Mouse (Mus musculus) left cerebral cortex, postnatal 4 days (tissue): ENCODE measurements around the gene Trim14. TPM values are rescaled to one million over a fixed set of nuclear protein-coding genes. Genes with fewer than 3 reads are reported as not detected.

Source experiments
- DNase-seq: peaks from one replicate; pipeline ENCODE4 v3.0.0-alpha.2; 2022
- intact Hi-C: fragments of 180-260 bp; cut with DNase I; formaldehyde crosslinking; loops from one replicate; pipeline ENCODE4 v1.15.1; 2025
- total RNA-seq, 2 experiments: library from RNA; stranded (reverse); gene quantifications; 2 replicates each; pipeline ENCODE4 v1.2.3; 2021

Gene Trim14
- total RNA-seq, 2 experiments from 2014 or later: 0.48 to 0.88 TPM

DNA sequence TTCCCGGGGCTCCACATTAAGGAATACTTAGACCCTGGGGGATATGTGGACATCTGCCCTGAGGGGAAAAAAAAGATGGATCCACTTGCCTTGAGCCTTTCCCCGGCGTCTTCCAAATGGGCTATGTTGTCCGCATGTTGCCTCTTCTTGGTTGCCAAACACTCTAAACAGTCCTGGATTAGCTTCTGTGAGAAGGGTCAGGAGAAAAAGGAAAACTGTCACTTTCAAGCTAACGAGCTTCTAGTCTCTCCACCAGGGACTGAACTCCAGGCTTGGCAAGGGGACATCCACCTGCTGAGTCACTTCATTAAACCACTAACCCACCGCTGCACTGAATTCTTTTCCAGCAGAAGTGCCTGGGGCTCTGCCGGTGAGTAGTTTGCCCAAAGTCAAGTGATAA, 3.0 kb downstream of the Trim14 start:
- no peak for DNase-seq
- intact Hi-C loops: no loop called here

DNA sequence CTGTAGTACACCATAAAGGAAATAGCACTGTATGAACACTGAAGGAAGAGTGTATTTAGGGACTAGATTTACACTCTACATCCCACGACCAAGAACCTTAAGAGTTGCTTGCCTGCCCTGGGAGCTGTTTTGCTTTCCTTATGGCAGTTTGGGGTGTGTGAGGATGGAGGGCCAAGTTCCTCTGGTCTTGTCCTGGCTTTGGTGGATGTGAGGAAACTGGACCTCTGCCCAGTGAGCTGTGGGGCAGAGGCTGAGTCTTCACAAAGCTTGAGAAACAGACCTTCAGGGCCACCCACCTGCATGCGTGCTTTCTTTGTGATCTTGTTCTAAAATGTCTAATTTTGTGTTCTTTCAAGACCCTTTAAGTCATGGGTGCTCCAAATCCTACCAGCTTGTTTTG, 3.4 kb downstream of the Trim14 start:
- no peak for DNase-seq
- intact Hi-C loops: no loop called here

DNA sequence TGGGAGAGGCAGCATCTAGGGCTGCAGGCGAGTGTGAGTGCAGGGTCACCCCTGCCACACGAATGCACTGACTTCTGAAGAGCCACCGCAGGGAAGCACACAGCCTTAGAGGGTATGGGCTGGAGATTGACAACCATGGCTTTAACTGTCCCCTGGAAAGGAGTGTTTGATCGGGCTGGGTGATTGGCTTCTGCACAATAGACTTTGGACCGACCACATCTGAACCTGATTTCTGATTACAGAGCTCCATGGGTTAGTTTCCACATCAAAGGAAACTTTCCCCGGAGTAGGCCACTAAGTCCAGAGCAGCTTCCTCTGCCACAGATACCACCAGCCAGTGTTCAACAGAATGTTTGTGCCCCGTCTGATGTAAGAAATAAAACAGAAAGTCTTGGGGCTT, 6.2 kb downstream of the Trim14 start:
- no peak for DNase-seq
- intact Hi-C loops: no loop called here

DNA sequence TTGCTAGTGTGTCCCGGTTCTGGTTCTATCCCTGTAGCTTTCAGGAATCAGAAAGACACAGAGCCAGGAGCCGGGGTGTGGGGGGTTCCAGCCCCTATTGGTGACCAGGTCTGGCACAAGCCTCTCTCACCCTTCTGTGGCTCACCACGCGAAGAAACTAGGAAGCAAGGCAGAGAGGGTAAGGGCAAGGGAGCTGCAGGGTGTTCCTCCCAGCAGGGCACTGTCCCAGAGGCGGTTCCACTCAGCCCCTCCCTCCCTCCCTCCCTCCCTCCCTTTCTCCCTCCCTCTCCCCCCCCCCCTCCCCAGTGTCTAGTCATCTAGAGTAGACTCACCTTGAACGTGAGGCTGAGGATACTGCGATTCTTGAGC, 8.4 kb downstream of the Trim14 start:
- intact Hi-C loops: no loop called here

DNA sequence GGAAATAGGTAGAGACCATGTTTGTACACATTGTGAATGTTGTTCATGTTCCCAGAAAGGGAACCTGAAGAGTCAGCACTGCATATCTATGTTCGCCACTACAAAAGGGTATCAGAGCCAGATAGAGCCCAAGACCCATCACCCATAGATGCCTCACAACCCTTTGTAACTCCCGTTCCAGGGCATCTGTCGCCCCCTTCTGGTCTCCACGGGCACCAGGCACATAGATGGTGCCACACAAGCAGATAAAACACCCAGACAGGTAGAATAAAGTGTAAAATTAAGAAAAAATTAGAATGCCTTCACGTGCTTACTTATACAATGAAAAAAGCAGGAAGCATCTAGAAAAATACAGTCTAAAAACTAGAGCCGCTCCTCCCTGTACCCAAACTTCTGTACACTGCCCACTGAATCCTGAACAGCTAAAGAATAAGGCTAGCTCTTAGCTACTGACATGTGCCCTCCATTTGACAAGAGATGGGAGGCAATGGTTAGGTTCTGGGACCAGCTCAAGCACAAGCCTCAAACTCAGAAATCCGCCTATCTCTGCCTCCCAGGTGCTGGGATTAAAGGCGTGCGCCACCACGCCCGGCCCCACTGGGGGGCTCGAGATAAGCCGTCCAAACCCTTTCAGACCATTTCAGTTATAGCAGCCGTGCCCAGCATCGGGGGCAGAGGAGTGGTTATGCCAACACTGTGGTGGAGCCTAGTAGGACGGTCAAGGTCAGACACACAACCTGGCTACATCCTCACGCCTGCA, 9.0 kb downstream of the Trim14 start:
- no peak for DNase-seq
- intact Hi-C loops: no loop called here

More for the DNA sequence above, 8.4 kb downstream of the Trim14 start:
- DNase-seq: no peak

DNA sequence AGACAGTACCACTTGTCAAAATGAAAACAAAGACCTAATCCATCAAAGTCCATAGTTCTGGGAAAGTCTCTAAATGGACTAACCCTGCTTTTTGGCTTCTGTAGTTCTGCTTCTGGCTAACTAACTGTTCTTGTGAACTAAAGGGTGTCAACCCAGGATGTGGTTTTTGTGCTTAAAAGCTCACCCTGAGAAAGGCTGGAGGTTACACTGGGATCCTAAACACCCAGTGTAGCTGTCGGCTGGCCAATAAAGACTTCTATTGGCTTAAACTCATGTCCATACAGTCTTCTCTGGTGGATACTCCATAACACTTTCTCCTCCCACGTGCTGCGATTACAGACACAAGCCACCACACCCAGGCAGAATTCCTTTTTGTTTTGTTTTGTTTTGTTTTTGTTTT, 9.7 kb downstream of the Trim14 start:
- intact Hi-C loops: no loop called here
- no peak for DNase-seq

DNA sequence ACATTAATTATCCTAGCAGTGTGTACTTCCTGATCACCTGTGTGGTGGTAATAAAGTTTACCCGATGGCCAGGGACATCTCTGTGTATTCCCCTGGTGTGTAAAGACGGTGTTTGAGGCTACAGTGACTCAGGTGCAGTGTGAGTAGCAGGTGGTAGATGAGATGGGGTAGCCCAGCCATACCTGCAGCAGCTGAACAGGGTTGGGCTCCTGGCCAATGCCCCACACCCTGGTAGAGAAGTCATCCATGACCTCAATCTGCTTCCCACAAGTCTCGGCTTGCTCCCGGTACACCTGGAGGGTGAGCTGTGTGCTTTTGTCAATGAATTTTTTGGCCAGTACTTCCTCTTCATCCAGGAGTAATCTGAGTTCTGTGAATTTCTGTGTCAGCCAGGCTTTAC, 12.6 kb downstream of the Trim14 start:
- intact Hi-C loops: no loop called here
- no peak for DNase-seq

DNA sequence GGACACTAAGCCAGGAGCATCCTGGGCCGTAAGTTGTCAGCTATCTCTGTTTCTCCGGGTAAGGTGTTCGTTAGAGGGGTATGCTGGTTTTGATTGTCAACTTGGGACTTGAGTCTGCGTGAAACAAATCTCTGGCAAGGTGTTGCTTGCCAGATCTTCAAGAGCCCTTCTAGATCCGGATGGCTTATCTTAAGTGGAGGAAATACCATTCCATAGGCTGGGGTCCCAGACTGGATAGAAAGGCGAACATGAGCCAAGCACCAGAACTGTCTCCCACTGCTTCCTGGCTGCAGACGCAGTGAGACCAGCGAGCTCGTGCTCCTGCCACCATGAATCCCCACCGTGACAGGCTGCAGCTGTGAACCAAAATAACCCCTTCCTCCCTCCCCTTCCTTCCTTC, 14.5 kb downstream of the Trim14 start:
- intact Hi-C loops: no loop called here
- DNase-seq: no peak

DNA sequence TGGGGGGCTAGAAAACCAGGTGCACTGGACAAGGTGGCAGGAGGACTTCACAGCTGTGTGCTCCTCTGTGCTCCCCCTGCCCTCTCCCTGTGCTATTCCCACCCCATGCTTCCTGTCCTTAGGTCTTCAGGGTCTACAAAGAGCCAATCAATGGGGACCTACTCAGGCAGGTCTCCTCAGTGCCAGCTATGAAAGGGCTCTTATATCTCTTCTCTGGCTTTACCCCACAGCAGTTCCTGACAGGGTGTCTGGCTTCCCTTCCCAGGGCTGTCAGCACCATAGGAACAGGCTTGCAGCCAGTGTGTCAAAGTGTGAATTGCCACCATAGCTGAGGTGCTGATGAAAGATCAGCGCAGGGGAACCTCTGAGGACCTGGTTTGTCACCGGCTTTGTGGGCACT, 15.4 kb downstream of the Trim14 start:
- no peak for DNase-seq
- intact Hi-C loops: no loop called here

DNA sequence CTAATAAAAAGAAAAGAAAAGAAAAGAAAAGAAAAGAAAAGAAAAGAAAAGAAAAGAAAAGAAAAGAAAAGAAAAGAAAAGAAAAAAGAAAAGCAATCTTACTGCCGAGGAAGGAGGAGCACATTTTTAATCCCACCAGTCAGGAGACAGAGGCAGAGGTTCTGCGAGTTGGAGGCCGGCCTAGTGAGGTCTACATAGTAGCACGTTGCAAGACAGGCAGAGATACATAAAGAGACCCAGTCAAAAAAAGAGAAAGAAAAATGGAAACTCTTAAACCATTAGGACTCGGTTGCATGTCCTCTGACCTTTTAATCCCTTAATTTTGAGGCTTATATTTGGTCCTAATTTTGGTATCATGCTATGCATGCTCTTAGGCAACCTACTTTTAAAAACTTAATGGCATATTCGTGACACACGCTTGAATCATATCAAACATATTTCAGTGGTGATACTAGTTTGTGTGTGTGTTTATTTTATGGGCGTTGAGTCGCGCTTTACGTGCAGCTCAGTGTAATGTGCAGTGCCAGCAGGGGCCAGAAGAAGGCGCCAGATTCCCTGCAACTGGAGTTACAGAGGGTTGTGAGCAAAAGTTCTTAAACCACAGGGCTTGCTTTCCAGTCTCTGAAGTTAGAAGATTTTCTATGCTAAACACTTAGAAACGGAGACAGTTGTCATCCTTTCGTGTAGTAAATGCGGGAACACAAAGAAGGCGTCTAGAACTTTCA, 28.0 kb downstream of the Trim14 start:
- peak; percentile 78 for DNase-seq
- intact Hi-C loops: loop anchor here (5.0 kb wide), 1 partner anchor 49 kb away; no protein-coding TSS in a partner anchor

DNA sequence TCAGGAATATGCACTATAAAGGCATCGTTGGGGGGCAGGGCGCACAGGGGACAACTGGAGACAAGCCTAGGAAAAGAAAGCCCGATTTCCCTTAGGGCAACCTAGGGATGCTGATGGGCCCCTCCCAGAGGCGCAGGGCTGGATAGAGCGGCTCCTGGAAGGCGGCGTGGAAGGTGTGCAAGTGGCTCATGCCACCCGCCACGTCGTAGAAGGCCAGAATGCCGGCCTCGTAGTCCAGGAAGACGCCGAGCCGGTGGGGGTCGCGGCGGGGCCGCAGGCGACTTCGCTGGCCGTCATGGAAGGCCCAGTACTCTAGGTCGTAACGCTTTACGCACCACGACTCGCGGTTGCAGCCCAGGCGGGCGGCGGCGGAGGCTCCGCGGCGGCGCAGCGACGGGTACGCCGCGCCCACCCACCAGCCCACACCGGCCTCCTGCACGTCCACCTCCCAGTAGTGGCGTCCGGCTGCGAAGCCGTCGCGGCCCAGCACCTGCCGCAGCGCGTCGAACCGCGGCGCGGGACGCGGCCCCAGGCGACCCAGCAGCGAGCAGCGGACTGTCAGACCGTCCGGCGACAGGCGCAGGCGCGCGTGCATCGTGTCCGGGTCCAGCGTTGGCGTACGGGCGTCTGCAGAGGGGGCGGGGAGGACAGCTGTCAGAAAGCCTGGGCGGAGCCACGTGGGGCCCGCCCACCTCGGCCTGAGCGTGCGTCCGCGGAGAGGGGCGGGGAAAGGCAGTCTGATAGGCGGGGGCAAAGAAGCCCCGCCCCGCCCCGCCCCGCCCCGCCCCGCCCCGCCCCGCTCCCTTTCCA, 28.9 kb downstream of the Trim14 start:
- intact Hi-C loops: loop anchor here (5.0 kb wide), 1 partner anchor 50 kb away; no protein-coding TSS in a partner anchor

DNA sequence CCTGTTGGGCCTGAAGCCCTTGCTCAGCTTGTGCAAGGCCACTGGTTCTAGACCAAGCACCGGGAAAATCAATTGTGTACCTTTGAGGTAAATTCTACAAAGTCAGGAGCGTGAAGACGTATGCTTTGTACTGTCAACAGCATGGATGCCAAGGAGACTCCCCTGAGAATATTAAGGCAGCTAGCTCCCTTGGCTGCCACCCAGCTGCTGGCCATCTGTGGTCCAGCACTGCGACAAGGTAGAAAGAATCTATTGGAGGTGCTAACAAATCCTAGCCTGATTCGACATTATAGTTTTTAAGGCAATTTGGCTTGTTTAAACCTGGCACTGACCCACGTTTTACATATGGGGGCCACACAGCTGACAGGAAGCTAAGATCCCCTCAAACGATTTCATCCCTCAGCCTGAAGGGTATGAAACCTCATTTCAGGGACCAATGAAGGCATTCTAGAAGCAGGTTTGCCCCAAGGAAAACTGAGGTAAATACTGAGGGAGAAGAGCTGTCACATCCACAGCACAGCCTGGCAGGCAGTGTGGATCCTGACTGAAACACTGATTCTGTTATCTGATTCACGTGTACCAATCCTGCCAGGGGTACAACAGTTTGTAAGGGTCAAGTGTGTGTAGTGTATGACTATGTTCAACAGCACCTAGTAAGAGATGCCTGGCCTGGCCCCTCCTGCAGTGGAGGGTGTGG, 30.4 kb downstream of the Trim14 start:
- DNase-seq: peak; percentile 62
- intact Hi-C loops: loop anchor here (5.0 kb wide), 1 partner anchor 52 kb away; no protein-coding TSS in a partner anchor

More for the DNA sequence above, 28.9 kb downstream of the Trim14 start:
- peak; percentile 97 for DNase-seq

DNA sequence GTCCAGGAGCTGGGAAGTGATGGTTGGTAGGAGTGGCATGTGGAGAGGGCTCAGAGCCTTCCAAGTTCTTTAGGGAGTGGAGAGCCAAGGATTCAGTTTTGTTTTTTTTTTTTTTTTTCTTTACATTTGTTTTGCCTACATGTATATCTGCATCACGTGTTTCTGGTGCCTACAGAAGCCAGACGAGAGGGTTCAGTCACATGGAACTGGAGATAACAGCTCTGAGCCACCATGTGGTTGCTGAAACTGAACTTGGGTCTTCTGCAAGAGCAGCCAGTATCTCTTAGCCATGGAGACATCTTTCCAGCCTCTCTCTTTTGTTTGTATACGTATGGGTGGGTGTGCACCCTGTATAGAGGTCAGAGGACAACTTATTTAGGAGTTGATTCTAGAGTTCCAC, 32.1 kb downstream of the Trim14 start:
- no peak for DNase-seq
- intact Hi-C loops: no loop called here

DNA sequence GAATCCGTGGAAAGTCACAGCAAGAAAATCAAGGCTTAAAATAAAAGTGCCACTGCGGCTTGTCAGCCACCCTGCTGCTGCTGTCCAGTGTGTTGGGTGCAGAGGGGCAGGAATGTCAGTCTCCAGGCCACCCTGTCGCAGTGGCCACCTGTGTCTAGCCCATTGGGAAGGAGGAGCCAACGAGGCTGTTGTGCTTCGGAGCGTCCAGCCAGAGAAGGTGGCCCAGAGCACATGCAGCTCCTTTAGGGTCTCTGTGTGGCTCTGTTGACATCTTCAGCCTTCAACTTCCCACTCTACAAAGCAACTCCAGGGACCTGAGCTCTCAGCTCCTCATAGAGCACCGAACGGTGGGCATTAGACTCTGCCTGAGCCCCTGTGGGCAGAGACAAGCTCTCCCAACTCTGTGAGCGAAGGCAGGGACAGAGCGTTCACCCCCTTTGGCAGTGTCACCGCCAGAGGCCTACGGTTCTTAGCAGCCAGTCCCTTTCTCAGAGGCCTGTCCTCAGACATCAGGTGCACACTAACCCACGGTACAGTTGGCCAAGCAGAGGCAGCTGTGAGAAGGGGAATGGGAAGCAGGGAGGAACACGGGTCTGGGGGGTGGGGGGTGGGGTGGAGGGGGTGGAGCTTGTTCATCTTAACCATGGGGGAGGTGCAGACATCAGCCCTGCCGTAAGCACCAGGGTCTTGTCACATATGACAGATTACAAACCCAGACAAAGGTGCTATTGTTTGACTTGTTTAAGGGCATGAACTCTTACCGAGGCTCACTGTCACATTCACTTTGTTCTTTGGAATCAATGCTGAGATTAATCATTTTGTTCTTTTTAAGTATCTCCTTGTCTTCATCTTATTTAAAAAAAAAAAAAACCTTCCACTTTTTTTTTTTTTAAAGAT, 33.1 kb downstream of the Trim14 start:
- DNase-seq: no peak
- intact Hi-C loops: no loop called here

DNA sequence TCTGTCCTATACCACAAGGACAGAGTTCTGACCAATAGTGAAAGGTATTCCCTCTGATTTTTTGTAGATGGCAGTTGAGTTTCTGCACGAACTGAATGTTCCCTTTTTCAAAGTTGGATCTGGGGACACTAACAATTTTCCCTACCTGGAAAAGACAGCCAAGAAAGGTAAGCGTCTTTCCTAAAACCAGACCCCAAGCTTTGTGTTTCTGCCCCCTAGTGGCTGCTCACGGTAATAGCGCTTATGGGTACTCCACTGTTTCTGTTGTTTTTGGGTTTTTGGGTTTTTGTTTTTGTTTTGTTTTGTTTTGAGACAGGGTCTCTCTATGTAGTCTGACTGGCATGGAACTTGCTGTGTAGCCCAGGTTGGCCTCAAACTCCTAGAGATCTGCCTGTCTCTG, 37.0 kb downstream of the Trim14 start:
- DNase-seq: peak; percentile 37
- intact Hi-C loops: loop anchor here (5.0 kb wide), 1 partner anchor 158 kb away; no protein-coding TSS in a partner anchor

DNA sequence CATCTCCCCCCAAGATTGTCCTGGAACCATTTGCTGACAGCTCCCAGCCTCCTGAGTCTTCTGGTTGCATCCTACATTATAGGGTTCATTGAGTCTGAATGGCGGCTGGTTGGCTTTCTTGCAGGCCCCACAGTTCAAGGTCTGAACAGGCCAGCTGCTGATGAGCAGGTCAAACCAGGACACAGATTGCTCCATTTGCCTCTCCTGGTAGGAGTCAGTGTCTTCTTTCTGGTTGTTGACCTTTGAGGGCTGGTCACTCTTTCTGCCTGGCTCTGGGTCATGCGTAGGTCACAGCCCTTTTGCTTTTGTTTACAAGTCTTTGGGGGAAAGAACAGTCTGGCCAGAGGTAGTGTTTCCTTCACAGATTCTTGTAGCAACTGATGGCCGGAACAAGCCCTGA, 37.4 kb downstream of the Trim14 start:
- no peak for DNase-seq
- intact Hi-C loops: loop anchor here (5.0 kb wide), 1 partner anchor 159 kb away; no protein-coding TSS in a partner anchor

DNA sequence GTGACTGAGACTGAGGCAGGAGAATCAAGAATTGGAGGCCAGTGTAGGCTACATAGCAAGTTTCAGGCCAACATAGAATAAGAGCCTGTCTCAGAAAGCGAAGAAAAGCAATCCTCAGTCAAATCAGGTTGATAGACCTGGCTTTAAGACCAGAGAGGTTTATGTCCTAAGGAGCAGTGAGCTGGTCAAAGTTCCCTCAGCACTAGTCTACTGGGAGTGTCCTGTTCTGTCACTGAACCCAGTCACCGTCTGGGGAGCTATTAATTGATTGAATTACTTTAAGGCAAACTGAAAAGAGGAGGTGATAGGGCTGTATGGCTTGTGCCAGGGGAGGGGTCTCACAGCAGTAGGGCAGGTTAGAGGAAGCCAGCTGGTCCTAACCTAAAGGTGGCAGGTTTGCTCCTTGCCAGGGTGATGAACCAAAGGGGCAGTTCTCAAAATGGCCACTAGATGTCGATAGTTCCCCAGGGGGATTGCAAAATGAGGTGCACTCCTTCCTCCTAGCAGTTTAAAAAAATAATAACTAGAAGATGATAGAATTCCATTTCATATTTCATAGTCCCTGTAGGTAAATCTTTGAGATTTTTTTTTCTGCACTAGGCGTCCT, 38.6 kb downstream of the Trim14 start:
- intact Hi-C loops: loop anchor here (5.0 kb wide), 1 partner anchor 160 kb away; no protein-coding TSS in a partner anchor
- peak; percentile 59 for DNase-seq

DNA sequence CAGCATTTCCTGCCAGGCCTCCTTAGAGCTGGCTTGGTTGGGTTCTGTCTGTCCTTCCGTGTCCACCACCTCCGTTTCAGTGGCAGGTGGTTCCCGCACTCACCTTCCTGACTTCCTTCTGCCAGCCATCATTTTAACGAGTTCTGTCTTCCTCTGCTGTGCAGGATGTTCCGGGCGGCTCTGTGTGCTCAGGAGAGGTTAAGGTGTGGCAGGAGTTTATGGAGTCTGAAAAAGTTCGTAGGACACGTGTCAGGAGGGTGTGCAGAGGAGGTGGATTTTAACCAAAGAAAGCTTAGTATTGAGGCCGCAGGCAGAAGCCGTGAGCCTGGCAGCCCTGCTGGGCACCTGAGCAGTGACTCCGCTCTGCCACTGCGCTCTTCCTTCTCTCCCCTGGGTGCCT, 40.4 kb downstream of the Trim14 start:
- DNase-seq: no peak
- intact Hi-C loops: loop anchor here (5.0 kb wide), 1 partner anchor 162 kb away; no protein-coding TSS in a partner anchor

DNA sequence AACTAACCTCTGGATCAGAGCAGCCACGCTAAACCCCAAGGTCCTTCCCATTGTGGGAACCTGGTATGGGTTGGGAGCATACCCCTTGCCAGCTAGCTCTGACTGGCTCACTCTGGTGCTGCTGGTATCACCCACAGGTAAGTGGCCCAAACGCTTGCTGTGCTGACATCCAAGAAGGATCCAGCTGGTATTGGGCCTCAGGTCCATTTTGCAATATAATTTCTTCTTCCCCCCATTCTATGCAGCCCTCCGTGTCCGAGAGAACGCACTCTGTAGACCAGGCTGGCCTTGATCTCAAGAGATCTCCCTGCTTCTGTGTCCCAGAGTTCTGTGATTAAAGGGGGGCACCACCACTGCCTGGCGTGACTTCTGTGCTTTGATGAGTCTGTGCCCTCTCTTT, 42.9 kb downstream of the Trim14 start:
- intact Hi-C loops: no loop called here

More for the DNA sequence above, 42.9 kb downstream of the Trim14 start:
- no peak for DNase-seq
